Comparison of ENCODE assay signal across 9 mouse cellular contexts in genomic region chr6:52417439-52418124, GRCm38 (mm10).
DNase-seq lines count a peak whose midpoint lies in the region; ATAC-seq and TF ChIP-seq lines count a peak whose summit lies in the region.
"Had no signal": no experiment of that assay in that cellular context is flagged by ENCODE, and none has a peak within 500 bp of the region (broad histone marks: within the 10 kb centered on the region; RNA-seq: fewer than 3 reads in every experiment).

No protein-coding gene starts in this region.

- no peak for TF ChIP-seq POLR2A in heart, adult 2 months (IDR thresholded peaks at IDR 0.05; ENCODE audit: insufficient read depth, low read depth, low read length)

- WGBS in heart, adult 2 months = 85% methylated on average over 10 of the region's 10 CpGs
- 10% methylated on average over 10 of the region's 10 CpGs for WGBS in limb, embryonic 13.5 days

- intact Hi-C loops in heart, adult 2 months (cut with DNase I) = no loop called here

- H3K4me3 ChIP-seq in heart, adult 2 months = no peak overlapping the region
- no peak overlapping the region for H3K4me3 ChIP-seq in limb, embryonic 13.5 days
- H3K4me3 ChIP-seq: megakaryocyte, embryonic 14.5 days had no signal

- no peaks in the 10 kb centered on the region for H3K4me1 ChIP-seq in heart, adult 2 months (ENCODE audit: control insufficient read depth, insufficient read depth, low read length)
- peaks cover 35% of the 10 kb centered on the region for H3K4me1 ChIP-seq in limb, embryonic 13.5 days
- H3K4me1 ChIP-seq: megakaryocyte, embryonic 14.5 days had no signal

- peak overlapping the region; percentile 30 for H3K4me2 ChIP-seq in limb, embryonic 13.5 days (replicated peaks)

- TF ChIP-seq CTCF in heart, adult 2 months (IDR thresholded peaks at IDR 0.05) = no peak

- DNase-seq in heart, adult 8-10 months (ENCODE audit: low spot score) = peak; percentile 16
- no peak for DNase-seq in heart, adult 2 months
- peak; percentile 16 for DNase-seq in brain, adult 2 months (ENCODE audit: low read depth, low spot score)
- DNase-seq in gastrocnemius, postnatal 4 days (ENCODE audit: low spot score in 2 of 2) = peak; percentile 50 to 76
- DNase-seq in urinary bladder, postnatal 4 days (ENCODE audit: low spot score in 2 of 2) = peak; percentile 65 to 76

- no peak for TF ChIP-seq EP300 in heart, adult 2 months (IDR thresholded peaks at IDR 0.05; ENCODE audit: insufficient read depth, low read depth, low read length)

- ATAC-seq in limb, embryonic 13.5 days (ENCODE audit: low FRiP score, low read depth) = peak; percentile 81
- no peak for ATAC-seq in erythroid progenitor cell, adult 5-6 weeks (replicated peaks; ENCODE audit: low FRiP score, poor library complexity, severe bottlenecking)
- no peak for ATAC-seq in activated CD4-positive, CD25-positive, alpha-beta regulatory T cell, adult 4 months

- H3K79me2 ChIP-seq in heart, adult 2 months (replicated peaks; ENCODE audit: control insufficient read depth, insufficient read depth, low read length) = no peaks in the 10 kb centered on the region

- no peaks in the 10 kb centered on the region for H3K9me3 ChIP-seq in limb, embryonic 13.5 days

- H3K36me3 ChIP-seq in heart, adult 2 months (ENCODE audit: control insufficient read depth, insufficient read depth, low read length) = no peaks in the 10 kb centered on the region
- H3K36me3 ChIP-seq in limb, embryonic 13.5 days = no peaks in the 10 kb centered on the region

- H3K9ac ChIP-seq in heart, adult 2 months (ENCODE audit: low read depth, low read length) = no peak overlapping the region
- no peak overlapping the region for H3K9ac ChIP-seq in limb, embryonic 13.5 days

- H3K27me3 ChIP-seq in heart, adult 2 months (ENCODE audit: control insufficient read depth, insufficient read depth, low read length) = no peaks in the 10 kb centered on the region
- peaks cover 7% of the 10 kb centered on the region for H3K27me3 ChIP-seq in limb, embryonic 13.5 days

- H3K27ac ChIP-seq in heart, adult 2 months = no peak overlapping the region
- H3K27ac ChIP-seq in limb, embryonic 13.5 days = peak overlapping the region; percentile 69; the same call in 1 of the 2 replicates

Comparison
In these comparisons a context has a peak if more than half of its experiments do, and no peak if none do; other contexts are left out.
1. DNase-seq: peak in heart, adult 8-10 months (single experiment), brain, adult 2 months (single experiment), gastrocnemius, postnatal 4 days (2 of 2) and urinary bladder, postnatal 4 days (2 of 2); none in heart, adult 2 months (0 of 2).